Mouse (Mus musculus): Measurements from ENCODE around the gene Vmp1. TPM values are rescaled to one million over a fixed set of nuclear protein-coding genes. Genes with fewer than 3 reads are reported as not detected.

Vmp1 gene
- polyA plus RNA-seq, 1 experiment from 2014 or later: 86.8 TPM

DNA sequence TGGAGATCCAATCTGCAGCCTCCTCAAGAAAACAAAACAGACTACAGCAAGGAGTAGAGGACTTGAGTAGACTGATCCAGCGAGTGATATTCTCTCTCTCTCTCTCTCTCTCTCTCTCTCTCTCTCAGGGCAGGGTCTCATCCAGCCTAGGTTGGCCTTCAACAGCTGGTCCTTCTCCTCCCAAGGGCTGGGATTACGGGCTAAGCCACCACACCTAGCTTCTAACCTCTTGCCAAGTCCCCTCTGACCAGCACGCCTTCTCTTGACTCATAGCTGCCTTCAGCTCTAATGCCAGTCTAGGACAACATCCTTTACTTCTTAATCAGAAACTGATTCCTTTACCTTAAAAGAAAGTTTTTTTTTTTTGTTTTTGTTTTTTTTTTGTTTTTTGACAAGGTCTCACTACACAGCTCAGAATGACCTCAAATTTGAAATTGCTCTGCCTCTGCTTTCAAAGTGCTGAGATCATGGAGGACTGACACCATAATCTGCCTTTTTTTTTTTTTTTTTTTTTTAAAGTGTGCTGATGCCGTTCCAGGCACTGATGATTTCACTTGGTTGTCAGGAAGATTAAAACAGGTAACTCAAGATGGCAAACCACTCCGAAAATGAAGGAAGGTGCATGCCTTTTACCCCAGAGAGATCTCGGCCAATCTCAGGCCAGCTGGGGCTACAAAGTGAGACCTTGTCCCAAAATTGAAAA is 105.4 kb downstream of the Vmp1 start:
- no peak overlapping the region for H3K27ac ChIP-seq
- no peak overlapping the region for H3K9ac ChIP-seq
- no peaks in the 10 kb centered on the region for H3K36me3 ChIP-seq (replicated peaks)
- WGBS: 84% methylated on average over 6 of the region's 6 CpGs
- no peak for ATAC-seq (ENCODE audit: low FRiP score)
- no peaks in the 10 kb centered on the region for H3K27me3 ChIP-seq
- H3K9me3 ChIP-seq: no peaks in the 10 kb centered on the region
- H3K4me2 ChIP-seq: no peak overlapping the region
- H3K4me1 ChIP-seq: 0 out of 2 replicates have a peak, but pooled peaks cover 3% of the 10 kb centered on the region
- no peak overlapping the region for H3K4me3 ChIP-seq (replicated peaks)

GRCm38 (mm10) chr11:86577231-86577630 is 106.4 kb downstream of the Vmp1 start:
- 81% methylated on average over 4 of the region's 4 CpGs for WGBS
- H3K4me3 ChIP-seq (replicated peaks): no peak overlapping the region
- H3K9me3 ChIP-seq: no peaks in the 10 kb centered on the region
- no peak for ATAC-seq (ENCODE audit: low FRiP score)
- no peak overlapping the region for H3K9ac ChIP-seq
- no peak overlapping the region for H3K27ac ChIP-seq
- no peaks in the 10 kb centered on the region for H3K36me3 ChIP-seq (replicated peaks)
- no peaks in the 10 kb centered on the region for H3K27me3 ChIP-seq
- H3K4me2 ChIP-seq: no peak overlapping the region
- H3K4me1 ChIP-seq: 0 out of 2 replicates have a peak, but pooled peaks cover 3% of the 10 kb centered on the region

DNA sequence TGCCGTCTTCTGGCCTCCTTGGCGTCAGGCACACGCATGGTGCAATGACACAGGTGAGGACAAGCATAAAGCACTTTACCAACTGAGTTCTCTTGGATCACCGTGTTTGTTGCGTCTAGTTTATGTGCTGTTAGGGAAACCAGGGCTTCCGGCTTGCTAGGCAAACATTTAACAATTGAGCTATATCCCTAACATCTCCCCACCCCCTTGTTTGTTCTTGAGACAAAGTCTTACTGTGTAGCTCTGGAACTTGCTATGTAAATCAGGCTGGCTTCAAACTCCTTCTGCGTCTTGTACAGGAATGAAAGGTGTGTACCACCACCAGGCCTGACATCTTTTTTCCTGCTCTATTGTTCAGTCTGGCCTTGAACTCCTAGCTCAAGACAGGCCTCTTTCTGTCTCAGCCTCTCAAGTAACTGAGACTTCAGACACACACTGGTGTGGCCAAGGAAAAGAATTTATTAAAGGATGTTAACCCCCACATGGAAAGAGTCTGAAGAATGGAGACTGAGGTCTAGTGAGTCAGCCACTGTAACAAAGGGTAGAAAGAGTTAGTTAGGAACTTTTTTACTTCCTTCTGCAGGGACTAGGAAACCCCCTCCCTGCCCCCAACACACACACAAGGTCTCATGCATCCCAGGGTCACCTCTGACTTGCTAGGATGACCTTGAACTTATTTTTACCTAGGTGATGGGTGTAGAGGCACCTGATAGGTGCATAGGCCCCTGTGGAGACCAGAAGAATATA is 107.8 kb downstream of the Vmp1 start:
- H3K9me3 ChIP-seq: no peaks in the 10 kb centered on the region
- WGBS: 82% methylated on average over 7 of the region's 7 CpGs
- peaks cover 8% of the 10 kb centered on the region for H3K4me1 ChIP-seq
- no peak overlapping the region for H3K4me3 ChIP-seq (replicated peaks)
- ATAC-seq (ENCODE audit: low FRiP score): no peak
- H3K4me2 ChIP-seq: no peak overlapping the region
- H3K36me3 ChIP-seq (replicated peaks): no peaks in the 10 kb centered on the region
- no peaks in the 10 kb centered on the region for H3K27me3 ChIP-seq
- H3K9ac ChIP-seq: no peak overlapping the region
- H3K27ac ChIP-seq: no peak overlapping the region

DNA sequence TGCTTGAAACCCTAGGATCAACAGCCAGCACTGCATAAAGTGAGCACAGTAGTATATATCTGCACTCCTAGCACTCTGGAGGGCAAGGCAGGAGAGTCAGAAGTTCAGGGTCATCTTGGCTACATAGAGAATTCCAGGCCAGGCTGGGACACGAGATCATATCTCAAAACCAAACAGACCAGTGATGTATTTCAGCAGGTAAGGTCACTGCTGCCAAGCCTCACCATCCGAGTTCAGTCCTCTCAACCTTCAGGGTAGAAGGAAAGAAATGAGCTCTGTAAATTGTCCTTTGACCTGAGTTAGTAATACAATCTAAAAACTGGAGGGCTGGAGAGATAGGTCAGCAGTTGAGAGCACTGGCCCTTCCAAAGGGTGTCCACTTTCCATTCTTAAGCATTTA is 109.2 kb downstream of the Vmp1 start:
- Histone ChIP-seq H3K36me3 (replicated peaks) (no peaks in the 10 kb centered on the region), H3K27me3 (no peaks in the 10 kb centered on the region), H3K4me1 (peaks cover 8% of the 10 kb centered on the region), H3K9me3 (no peaks in the 10 kb centered on the region), H3K27ac (no peak overlapping the region), H3K9ac (no peak overlapping the region), H3K4me3 (replicated peaks) (no peak overlapping the region), H3K4me2 (no peak overlapping the region)
- 63% methylated on average over 2 of the region's 2 CpGs for WGBS
- ATAC-seq (ENCODE audit: low FRiP score): no peak

DNA sequence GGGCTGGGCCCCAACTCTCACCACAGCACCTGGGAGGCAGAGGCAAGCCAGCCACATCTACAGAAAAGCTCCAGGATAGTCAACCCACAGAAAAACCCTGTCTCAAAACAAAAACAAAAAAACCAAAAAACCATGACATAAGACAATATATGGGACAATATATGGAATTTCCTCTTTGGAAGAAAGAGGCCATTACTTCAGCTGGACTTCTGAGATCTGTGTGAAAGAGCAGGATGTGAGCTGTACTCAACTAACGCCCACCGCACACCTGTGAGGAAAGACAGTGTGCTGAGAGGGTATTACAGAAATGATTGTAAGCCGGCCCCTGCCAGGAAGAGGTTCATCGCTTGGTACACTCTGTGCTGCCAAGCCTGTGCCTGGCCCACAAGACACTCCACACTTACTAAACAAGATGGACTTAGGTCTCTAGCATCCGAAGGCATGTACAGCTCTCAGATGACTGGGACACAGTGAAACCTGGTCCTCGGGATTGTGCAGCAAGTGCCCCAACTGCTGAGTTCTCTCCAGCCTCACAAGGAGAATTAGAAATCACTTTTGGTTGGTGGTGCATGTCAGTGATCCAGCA is 109.9 kb downstream of the Vmp1 start:
- Histone ChIP-seq H3K27me3 (no peaks in the 10 kb centered on the region), H3K36me3 (replicated peaks) (no peaks in the 10 kb centered on the region), H3K27ac (no peak overlapping the region), H3K4me2 (no peak overlapping the region), H3K9ac (no peak overlapping the region), H3K4me1 (peaks cover 8% of the 10 kb centered on the region), H3K4me3 (replicated peaks) (no peak overlapping the region), H3K9me3 (no peaks in the 10 kb centered on the region)
- no peak for ATAC-seq (ENCODE audit: low FRiP score)
- WGBS: 93% methylated on average over 6 of the region's 6 CpGs

GRCm38 (mm10) chr11:86572623-86573022 is 111.0 kb downstream of the Vmp1 start:
- no peak overlapping the region for H3K4me2 ChIP-seq
- no peaks in the 10 kb centered on the region for H3K36me3 ChIP-seq (replicated peaks)
- 69% methylated on average over 2 of the region's 2 CpGs for WGBS
- H3K4me3 ChIP-seq (replicated peaks): no peak overlapping the region
- no peak overlapping the region for H3K9ac ChIP-seq
- H3K27me3 ChIP-seq: no peaks in the 10 kb centered on the region
- no peaks in the 10 kb centered on the region for H3K9me3 ChIP-seq
- H3K27ac ChIP-seq: no peak overlapping the region
- H3K4me1 ChIP-seq: peaks cover 8% of the 10 kb centered on the region
- ATAC-seq (ENCODE audit: low FRiP score): no peak

DNA sequence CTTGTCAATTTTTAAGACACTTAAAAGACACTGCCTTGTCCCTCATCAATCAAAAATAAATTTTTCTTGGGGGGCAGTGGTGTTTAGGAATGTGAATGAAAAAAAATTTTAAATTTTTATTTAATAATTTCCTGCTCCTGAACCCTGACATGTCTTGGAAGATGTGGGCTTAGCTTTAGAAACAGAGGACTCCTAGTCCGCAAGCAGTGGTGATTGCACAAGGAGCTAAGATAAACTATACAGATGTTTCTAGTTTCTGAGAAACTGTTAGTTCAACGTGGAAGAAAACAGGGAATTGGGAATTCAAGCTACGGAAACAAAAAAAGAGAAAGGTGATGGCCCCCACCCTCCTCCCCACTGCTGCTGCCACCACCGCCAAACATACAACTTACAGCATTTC is 111.8 kb downstream of the Vmp1 start:
- peaks cover 3% of the 10 kb centered on the region; the same call in 1 of the 2 replicates for H3K36me3 ChIP-seq (replicated peaks)
- no peak overlapping the region for H3K27ac ChIP-seq
- no peak for ATAC-seq (ENCODE audit: low FRiP score)
- H3K4me1 ChIP-seq: peaks cover 8% of the 10 kb centered on the region
- 82% methylated on average over 4 of the region's 4 CpGs for WGBS
- no peak overlapping the region for H3K9ac ChIP-seq
- H3K4me3 ChIP-seq (replicated peaks): no peak overlapping the region
- no peaks in the 10 kb centered on the region for H3K9me3 ChIP-seq
- no peaks in the 10 kb centered on the region for H3K27me3 ChIP-seq
- no peak overlapping the region for H3K4me2 ChIP-seq

DNA sequence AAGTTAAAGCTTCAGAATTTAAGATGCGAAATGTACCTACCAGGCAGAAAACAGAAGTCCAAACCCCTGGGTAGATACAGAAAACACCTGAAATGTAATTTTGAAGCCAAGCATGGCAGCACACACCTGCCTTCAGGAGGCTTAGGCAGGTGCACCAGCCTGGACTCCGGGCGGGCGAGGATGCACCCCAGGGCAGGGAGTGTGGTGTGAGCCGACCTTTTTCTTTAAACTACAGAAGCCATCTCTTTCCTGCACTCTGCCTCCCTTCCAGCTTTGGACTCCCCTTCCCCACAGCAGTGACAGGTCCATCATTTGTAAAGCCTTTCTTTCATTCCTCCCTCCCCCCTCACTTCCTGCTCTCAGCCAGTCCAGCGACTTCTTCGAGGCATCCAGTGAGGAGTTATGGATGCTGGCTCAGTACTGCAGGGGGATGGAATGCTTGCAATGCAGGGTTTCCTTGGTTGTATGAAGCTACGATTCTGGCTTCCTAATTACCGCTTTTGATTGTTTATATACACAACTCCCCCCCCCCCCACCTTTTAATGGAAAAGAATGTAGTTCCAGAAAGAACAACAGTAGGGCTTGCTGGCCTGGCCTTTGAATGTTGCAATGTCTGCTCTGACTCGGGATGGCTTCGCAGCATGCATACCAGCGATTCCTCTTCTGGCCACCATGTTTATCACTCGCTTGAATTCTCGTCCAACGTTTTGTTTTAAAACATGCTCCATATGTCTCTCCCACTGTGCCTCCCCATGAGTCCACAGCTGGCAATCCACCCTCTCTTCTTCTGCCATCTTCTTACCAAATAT is 112.4 kb downstream of the Vmp1 start:
- Histone ChIP-seq H3K27ac (no peak overlapping the region), H3K27me3 (no peaks in the 10 kb centered on the region), H3K9me3 (no peaks in the 10 kb centered on the region), H3K4me2 (no peak overlapping the region), H3K4me1 (peaks cover 7% of the 10 kb centered on the region), H3K4me3 (replicated peaks) (no peak overlapping the region), H3K36me3 (replicated peaks) (peaks cover 4% of the 10 kb centered on the region; the same call in 1 of the 2 replicates), H3K9ac (no peak overlapping the region)
- no peak for ATAC-seq (ENCODE audit: low FRiP score)
- WGBS: 50% methylated on average over 15 of the region's 15 CpGs

GRCm38 (mm10) chr11:86570261-86570746 is 113.3 kb downstream of the Vmp1 start:
- Histone ChIP-seq H3K27ac (no peak overlapping the region), H3K4me3 (replicated peaks) (no peak overlapping the region), H3K4me1 (peaks cover 5% of the 10 kb centered on the region), H3K9ac (no peak overlapping the region), H3K36me3 (replicated peaks) (peaks cover 7% of the 10 kb centered on the region; the same call in 1 of the 2 replicates), H3K9me3 (no peaks in the 10 kb centered on the region), H3K27me3 (no peaks in the 10 kb centered on the region), H3K4me2 (no peak overlapping the region)
- 78% methylated on average over 9 of the region's 9 CpGs for WGBS
- no peak for ATAC-seq (ENCODE audit: low FRiP score)

- H3K27me3 ChIP-seq: no peaks in the 10 kb centered on the region
- no peak overlapping the region for H3K4me2 ChIP-seq
- H3K4me3 ChIP-seq (replicated peaks): no peak overlapping the region
- no peak for ATAC-seq (ENCODE audit: low FRiP score)
- WGBS: 76% methylated on average over 3 of the region's 3 CpGs
- no peaks in the 10 kb centered on the region for H3K9me3 ChIP-seq
- H3K4me1 ChIP-seq: peaks cover 5% of the 10 kb centered on the region
- H3K36me3 ChIP-seq (replicated peaks): peaks cover 7% of the 10 kb centered on the region; the same call in 1 of the 2 replicates
- no peak overlapping the region for H3K27ac ChIP-seq
- no peak overlapping the region for H3K9ac ChIP-seq
Measured at GRCm38 (mm10) chr11:86568425-86568824, 115.2 kb downstream of the Vmp1 start.

GRCm38 (mm10) chr11:86558258-86558657 is 125.4 kb downstream of the Vmp1 start:
- no peak overlapping the region for H3K4me2 ChIP-seq
- H3K27ac ChIP-seq: no peak overlapping the region
- no peaks in the 10 kb centered on the region for H3K4me1 ChIP-seq
- WGBS: 91% methylated on average over 4 of the region's 4 CpGs
- H3K9ac ChIP-seq: no peak overlapping the region
- H3K9me3 ChIP-seq: no peaks in the 10 kb centered on the region
- no peaks in the 10 kb centered on the region for H3K27me3 ChIP-seq
- no peak for ATAC-seq (ENCODE audit: low FRiP score)
- no peak overlapping the region for H3K4me3 ChIP-seq (replicated peaks)
- H3K36me3 ChIP-seq (replicated peaks): peaks cover 34% of the 10 kb centered on the region

- H3K36me3 ChIP-seq (replicated peaks): peaks cover 15% of the 10 kb centered on the region; the same call in 1 of the 2 replicates
Measured at GRCm38 (mm10) chr11:86553525-86553924, 130.1 kb downstream of the Vmp1 start.

More at GRCm38 (mm10) chr11:86553525-86553924, 130.1 kb downstream of the Vmp1 start:
- Histone ChIP-seq H3K27me3 (no peaks in the 10 kb centered on the region), H3K4me2 (no peak overlapping the region), H3K27ac (no peak overlapping the region), H3K4me1 (no peaks in the 10 kb centered on the region), H3K9me3 (no peaks in the 10 kb centered on the region), H3K4me3 (replicated peaks) (no peak overlapping the region), H3K9ac (no peak overlapping the region)
- 90% methylated on average over 6 of the region's 6 CpGs for WGBS
- ATAC-seq (ENCODE audit: low FRiP score): no peak
